Mouse (Mus musculus) embryo, embryonic 11 days (tissue): ENCODE results near the gene Fam92b.

Experiments
- DNase-seq: peaks from one replicate; pipeline ENCODE4 v3.0.0-alpha.2; 2015

Gene Fam92b

GRCm38 (mm10) chr8:120189440-120189839, 12.2 kb upstream of the Fam92b start:
- DNase-seq, result no peak

- DNase-seq, result no peak
Measured at GRCm38 (mm10) chr8:120188510-120188909, 11.2 kb upstream of the Fam92b start.

GRCm38 (mm10) chr8:120186454-120186853, 9.2 kb upstream of the Fam92b start:
- no peak for DNase-seq

GRCm38 (mm10) chr8:120184850-120185792, 7.9 kb upstream of the Fam92b start:
- DNase-seq, result peak; percentile 87

- DNase-seq, result peak; percentile 37
Measured at GRCm38 (mm10) chr8:120184366-120184765, 7.1 kb upstream of the Fam92b start.

GRCm38 (mm10) chr8:120181861-120182414, 4.7 kb upstream of the Fam92b start:
- no peak for DNase-seq

- DNase-seq, result no peak
Measured at GRCm38 (mm10) chr8:120181274-120181673, 4.0 kb upstream of the Fam92b start.

GRCm38 (mm10) chr8:120180445-120180970, 3.2 kb upstream of the Fam92b start:
- DNase-seq, result peak; percentile 46

- DNase-seq, result peak; percentile 87
Measured at GRCm38 (mm10) chr8:120179027-120179431, 1.8 kb upstream of the Fam92b start.

GRCm38 (mm10) chr8:120178124-120178514, 853 bp upstream of the Fam92b start:
- DNase-seq, result no peak

GRCm38 (mm10) chr8:120176605-120177004, 661 bp downstream of the Fam92b start:
- no peak for DNase-seq

- no peak for DNase-seq
Measured at GRCm38 (mm10) chr8:120174606-120175005, 2.7 kb downstream of the Fam92b start.

- no peak for DNase-seq
Measured at GRCm38 (mm10) chr8:120173195-120173594, 4.1 kb downstream of the Fam92b start.

GRCm38 (mm10) chr8:120169119-120169518, 8.1 kb downstream of the Fam92b start:
- no peak for DNase-seq

GRCm38 (mm10) chr8:120167821-120168220, 9.4 kb downstream of the Fam92b start:
- no peak for DNase-seq

- no peak for DNase-seq
Measured at GRCm38 (mm10) chr8:120167136-120167535, 10.1 kb downstream of the Fam92b start.

GRCm38 (mm10) chr8:120164026-120164425, 13.2 kb downstream of the Fam92b start:
- DNase-seq, result no peak

- no peak for DNase-seq
Measured at GRCm38 (mm10) chr8:120163376-120163775, 13.9 kb downstream of the Fam92b start.

- no peak for DNase-seq
Measured at GRCm38 (mm10) chr8:120162404-120162752, 14.9 kb downstream of the Fam92b start.

GRCm38 (mm10) chr8:120161658-120162403, 15.4 kb downstream of the Fam92b start:
- DNase-seq, result no peak

- no peak for DNase-seq
Measured at GRCm38 (mm10) chr8:120160366-120160765, 16.9 kb downstream of the Fam92b start.

GRCm38 (mm10) chr8:120152636-120153035, 24.6 kb downstream of the Fam92b start:
- no peak for DNase-seq

GRCm38 (mm10) chr8:120151151-120151550, 26.1 kb downstream of the Fam92b start:
- no peak for DNase-seq
